Mouse (Mus musculus) G1E (cell line): Measurements from ENCODE around the gene Dcun1d4.

Experiments
- CTCF ChIP-seq: IDR thresholded peaks from 2 replicates; pipeline ENCODE4 v1.5.1; 2012; ENCODE audit warnings: low read depth, low read length, inconsistent platforms, mixed read lengths
- GATA1 ChIP-seq: IDR thresholded peaks from 2 replicates; pipeline ENCODE4 v1.6.1; 2012; ENCODE audit warnings: borderline replicate concordance, low read length, inconsistent platforms, mixed read lengths
- POLR2AphosphoS5 ChIP-seq: IDR thresholded peaks from 2 replicates; pipeline ENCODE4 v1.6.1; 2012; ENCODE audit warnings: low read depth, low read length, inconsistent platforms; ENCODE audit not compliant: insufficient replicate concordance
- TAL1 ChIP-seq: conservative IDR thresholded peaks from 2 replicates; pipeline ENCODE4 v1.6.1; 2012; ENCODE audit warnings: low read depth, low read length, inconsistent platforms, mixed read lengths

DNA sequence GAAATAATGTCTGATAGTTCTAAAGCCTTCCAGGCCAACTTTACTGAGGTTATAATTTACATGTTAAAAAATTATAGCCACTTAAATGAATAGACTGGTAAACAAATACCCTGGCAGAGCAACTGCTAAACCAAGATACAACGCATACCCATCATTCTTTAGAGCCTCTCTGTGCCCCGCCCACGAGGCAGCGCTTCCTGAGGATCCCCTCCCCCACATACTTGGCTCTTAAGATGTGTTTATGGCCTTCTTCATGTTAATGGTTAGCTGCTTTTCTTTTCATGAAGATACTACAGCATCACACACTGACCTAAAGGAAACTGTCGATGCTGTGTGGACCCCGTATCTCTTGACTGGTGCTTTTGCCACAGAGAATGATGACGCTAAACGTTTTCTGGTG, 17.8 kb downstream of the Dcun1d4 start:
- no peak for TF ChIP-seq CTCF
- no peak for TF ChIP-seq GATA1
- TF ChIP-seq POLR2AphosphoS5 = no peak
- TF ChIP-seq TAL1 = no peak
